8 mouse cellular contexts compared by ENCODE assay signal in genomic region chr13:12106662-12107632, GRCm38 (mm10). TPM values are rescaled to one million over a fixed set of nuclear protein-coding genes. Genes with fewer than 3 reads are reported as not detected.
DNase-seq lines count a peak whose midpoint lies in the region; ATAC-seq and TF ChIP-seq lines count a peak whose summit lies in the region.

Gene Ryr2, minus strand, starts transcription at chr13:12106945.

- H3K4me3 ChIP-seq in cerebellum, adult 2 months (replicated peaks; ENCODE audit: insufficient read depth, low read depth, low read length) = peak within 1 kb of the TSS; percentile 97
- peak within 1 kb of the TSS; percentile 76 for H3K4me3 ChIP-seq in forebrain, postnatal 0 days (ENCODE audit: low read depth, low read length)
- peak within 1 kb of the TSS; percentile 77 for H3K4me3 ChIP-seq in hindbrain, embryonic 10.5 days

- no peaks in the 10 kb centered on the region for H3K9me3 ChIP-seq in forebrain, postnatal 0 days (ENCODE audit: low read length)
- no peaks in the 10 kb centered on the region for H3K9me3 ChIP-seq in hindbrain, embryonic 10.5 days

- H3K27ac ChIP-seq in cerebellum, adult 2 months (ENCODE audit: insufficient read depth, low read length) = peak within 1 kb of the TSS; percentile 93
- H3K27ac ChIP-seq in forebrain, postnatal 0 days (ENCODE audit: low read depth, low read length) = peak within 1 kb of the TSS; percentile 84
- H3K27ac ChIP-seq in hindbrain, embryonic 10.5 days = peak within 1 kb of the TSS; percentile 82

- peaks cover 6% of the 10 kb centered on the region; the same call in 1 of the 2 replicates for H3K4me1 ChIP-seq in cerebellum, adult 2 months (ENCODE audit: control insufficient read depth, insufficient read depth, low read length)
- H3K4me1 ChIP-seq in forebrain, postnatal 0 days (ENCODE audit: insufficient read depth) = peaks cover 9% of the 10 kb centered on the region
- H3K4me1 ChIP-seq in hindbrain, embryonic 10.5 days (replicated peaks) = peaks cover 27% of the 10 kb centered on the region

- H3K36me3 ChIP-seq in forebrain, postnatal 0 days (ENCODE audit: insufficient read depth) = no peaks in the 10 kb centered on the region
- no peaks in the 10 kb centered on the region for H3K36me3 ChIP-seq in hindbrain, embryonic 10.5 days

- in situ Hi-C loops in Patski (cut with MboI; ENCODE audit: low pct_unique_long_range_greater_than_20kb) = no loop called here

- CTCF ChIA-PET in Patski (lab: Charles Lee) = no interaction called here

- H3K27me3 ChIP-seq in Patski = peaks cover 44% of the 10 kb centered on the region
- no peaks in the 10 kb centered on the region for H3K27me3 ChIP-seq in cerebellum, adult 2 months (ENCODE audit: control insufficient read depth, insufficient read depth, low read length)
- H3K27me3 ChIP-seq in forebrain, postnatal 0 days (ENCODE audit: insufficient read depth, low read length) = no peaks in the 10 kb centered on the region
- H3K27me3 ChIP-seq in hindbrain, embryonic 10.5 days (ENCODE audit: insufficient read depth, poor library complexity, severe bottlenecking) = peaks cover 51% of the 10 kb centered on the region

- peak; percentile 47 for TF ChIP-seq POLR2A in cerebellum, adult 2 months (IDR thresholded peaks at IDR 0.05; ENCODE audit: borderline replicate concordance, insufficient read depth, low read length)

- POLR2A ChIA-PET in Patski (lab: Charles Lee) = no interaction called here

- 9% methylated on average over 64 of the region's 64 CpGs for WGBS in cerebellum, adult 2 months
- WGBS in forebrain, postnatal 0 days = 11% methylated on average over 49 of the region's 64 CpGs
- 7% methylated on average over 63 of the region's 64 CpGs for WGBS in hindbrain, embryonic 10.5 days

- ATAC-seq in Patski = peak; percentile 31
- ATAC-seq in forebrain, postnatal 0 days = peak; percentile 82

- peak within 1 kb of the TSS; percentile 83 for H3K4me2 ChIP-seq in forebrain, postnatal 0 days (ENCODE audit: low read depth)

- peak within 1 kb of the TSS; percentile 82 for H3K9ac ChIP-seq in forebrain, postnatal 0 days

- TF ChIP-seq CTCF in Patski (IDR thresholded peaks at IDR 0.05) = peak; percentile 41
- TF ChIP-seq CTCF in cerebellum, adult 2 months (IDR thresholded peaks at IDR 0.05; ENCODE audit: borderline replicate concordance, insufficient read depth, low read depth, low read length) = peak; percentile 76
- peak; percentile 75 for TF ChIP-seq CTCF in forebrain, postnatal 0 days (IDR thresholded peaks at IDR 0.05; ENCODE audit: low read depth)

- no peak for DNase-seq in Patski (ENCODE audit: low read depth, low spot score)
- peak; percentile 91 for DNase-seq in cerebellum, adult 2 months
- DNase-seq in forebrain, postnatal 0 days = peak; percentile 81
- DNase-seq in hindbrain, embryonic 10.5 days (ENCODE audit: low spot score) = peak; percentile 79
- DNase-seq in layer of hippocampus, adult 8-10 months (ENCODE audit: low spot score in 2 of 2) = peak; percentile 54 to 74
- peak; percentile 7 to 16 for DNase-seq in lung, adult 18-20 months
- peak; percentile 59 for DNase-seq in ovary, adult 18-20 months (ENCODE audit: low spot score)
- peak; percentile 19 for DNase-seq in thymus, postnatal 25 days

RNA-seq across cellular contexts. Expression of gene Ryr2, which starts in this region (rescaled TPM):
- polyA plus RNA-seq in Patski (2021) = not detected
- polyA plus RNA-seq in cerebellum, adult 2 months (2012; rRNA removed) = 59.8 and 65.4 TPM in 2 replicates
- total RNA-seq in forebrain, postnatal 0 days (2014; rRNA removed) = 22.8 and 23.6 TPM in 2 replicates
- 0.59 and 2.1 TPM in 2 replicates for polyA plus RNA-seq in forebrain, postnatal 0 days (2015; fragmentation: Nextera tagmentation; extraction: Ambion mirVana)
- polyA plus RNA-seq in hindbrain, embryonic 10.5 days (2016; fragmentation: Nextera tagmentation; extraction: Ambion mirVana) = 0.43 and 0.50 TPM in 2 replicates
- 100 to 1,000 TPM; 185 to 255 (median 214) TPM for total RNA-seq in layer of hippocampus, adult 8-10 months (2022)

Comparison
In these comparisons a context has a peak if more than half of its experiments do, and no peak if none do; other contexts are left out.
1. RNA of gene Ryr2 (polyA plus RNA-seq): 59.8 to 65.4 TPM in cerebellum, adult 2 months; 0.59 to 2.1 TPM in forebrain, postnatal 0 days, 0.43 to 0.50 TPM in hindbrain, embryonic 10.5 days and not detected in Patski (single experiment); every median in the first group is over 10 times any median in the second.
2. Peak in ATAC-seq in Patski; RNA of the gene not detected or under 1 TPM.
3. Peak in DNase-seq, H3K4me3 ChIP-seq and H3K27ac ChIP-seq in hindbrain, embryonic 10.5 days; RNA of the gene not detected or under 1 TPM.
4. Peak in every context shown above with its lines, with median percentiles within 50 percentile points of each other: CTCF ChIP-seq, H3K27ac ChIP-seq and H3K4me3 ChIP-seq.